Mouse (Mus musculus): ENCODE measurements around the gene Xpnpep1. TPM values are rescaled to one million over a fixed set of nuclear protein-coding genes. Genes with fewer than 3 reads are reported as not detected.

The Xpnpep1 gene
- polyA plus RNA-seq, 1 experiment from 2014 or later = 157 TPM

- peaks cover 2% of the 10 kb centered on the region for H3K4me1 ChIP-seq (ENCODE audit: control insufficient read depth, insufficient read depth, low read length)
- H3K36me3 ChIP-seq (ENCODE audit: control insufficient read depth, insufficient read depth, low read length) = no peaks in the 10 kb centered on the region; the same call in 1 of the 2 replicates
- H3K27ac ChIP-seq (ENCODE audit: low read length) = no peak overlapping the region
- H3K9ac ChIP-seq (replicated peaks; ENCODE audit: low read depth, low read length) = no peak overlapping the region
- no peaks in the 10 kb centered on the region for H3K9me3 ChIP-seq (ENCODE audit: control insufficient read depth, low read depth, low read length)
- H3K4me2 ChIP-seq (replicated peaks; ENCODE audit: low read depth, low read length) = no peak overlapping the region
- no peaks in the 10 kb centered on the region for H3K27me3 ChIP-seq (ENCODE audit: control insufficient read depth, insufficient read depth, low read length)
- ATAC-seq (ENCODE audit: insufficient number of reproducible peaks, insufficient read depth, low FRiP score, low read depth) = no peak
- WGBS = 63% methylated on average over 8 of the region's 8 CpGs
- no peak overlapping the region for H3K4me3 ChIP-seq (ENCODE audit: low read depth, low read length)
Observed at GRCm38 (mm10) chr19:53031957-53032371, 8.1 kb downstream of the Xpnpep1 start.

DNA sequence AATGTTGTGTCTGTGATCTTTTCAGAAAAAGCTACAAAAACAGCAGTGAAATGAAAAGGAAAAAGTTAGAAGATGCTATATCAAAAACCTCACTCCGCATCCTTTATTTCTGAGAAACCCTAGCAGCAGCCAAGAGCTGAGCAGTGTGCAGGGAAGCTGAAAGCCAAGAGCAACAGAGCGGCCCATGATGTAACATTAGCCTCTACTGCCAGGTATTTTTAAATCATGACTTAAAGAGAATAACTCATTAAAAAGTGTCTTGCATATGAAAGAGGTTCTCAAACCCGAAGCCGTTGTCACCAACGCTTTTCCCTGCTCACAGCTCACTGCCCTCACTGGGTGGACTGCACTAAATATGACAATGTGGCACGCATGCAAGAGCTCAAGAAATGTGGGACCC, 9.7 kb downstream of the Xpnpep1 start:
- H3K9me3 ChIP-seq (ENCODE audit: control insufficient read depth, low read depth, low read length) = no peaks in the 10 kb centered on the region
- H3K4me1 ChIP-seq (ENCODE audit: control insufficient read depth, insufficient read depth, low read length) = no peaks in the 10 kb centered on the region
- H3K36me3 ChIP-seq (ENCODE audit: control insufficient read depth, insufficient read depth, low read length) = peaks cover under 1% of the 10 kb centered on the region; the same call in 1 of the 2 replicates
- H3K27ac ChIP-seq (ENCODE audit: low read length) = no peak overlapping the region
- H3K4me3 ChIP-seq (ENCODE audit: low read depth, low read length) = no peak overlapping the region
- H3K4me2 ChIP-seq (replicated peaks; ENCODE audit: low read depth, low read length) = no peak overlapping the region
- H3K9ac ChIP-seq (replicated peaks; ENCODE audit: low read depth, low read length) = no peak overlapping the region
- H3K27me3 ChIP-seq (ENCODE audit: control insufficient read depth, insufficient read depth, low read length) = no peaks in the 10 kb centered on the region
- WGBS = 96% methylated on average over 6 of the region's 6 CpGs
- ATAC-seq (ENCODE audit: insufficient number of reproducible peaks, insufficient read depth, low FRiP score, low read depth) = no peak

GRCm38 (mm10) chr19:53029686-53030085, 10.3 kb downstream of the Xpnpep1 start:
- Histone ChIP-seq H3K27me3 (ENCODE audit: control insufficient read depth, insufficient read depth, low read length) (no peaks in the 10 kb centered on the region), H3K4me2 (replicated peaks; ENCODE audit: low read depth, low read length) (no peak overlapping the region), H3K27ac (ENCODE audit: low read length) (no peak overlapping the region), H3K9ac (replicated peaks; ENCODE audit: low read depth, low read length) (no peak overlapping the region), H3K4me1 (ENCODE audit: control insufficient read depth, insufficient read depth, low read length) (no peaks in the 10 kb centered on the region), H3K4me3 (ENCODE audit: low read depth, low read length) (no peak overlapping the region), H3K36me3 (ENCODE audit: control insufficient read depth, insufficient read depth, low read length) (peaks cover 6% of the 10 kb centered on the region), H3K9me3 (ENCODE audit: control insufficient read depth, low read depth, low read length) (no peaks in the 10 kb centered on the region)
- 94% methylated on average over 5 of the region's 5 CpGs for WGBS
- no peak for ATAC-seq (ENCODE audit: insufficient number of reproducible peaks, insufficient read depth, low FRiP score, low read depth)

DNA sequence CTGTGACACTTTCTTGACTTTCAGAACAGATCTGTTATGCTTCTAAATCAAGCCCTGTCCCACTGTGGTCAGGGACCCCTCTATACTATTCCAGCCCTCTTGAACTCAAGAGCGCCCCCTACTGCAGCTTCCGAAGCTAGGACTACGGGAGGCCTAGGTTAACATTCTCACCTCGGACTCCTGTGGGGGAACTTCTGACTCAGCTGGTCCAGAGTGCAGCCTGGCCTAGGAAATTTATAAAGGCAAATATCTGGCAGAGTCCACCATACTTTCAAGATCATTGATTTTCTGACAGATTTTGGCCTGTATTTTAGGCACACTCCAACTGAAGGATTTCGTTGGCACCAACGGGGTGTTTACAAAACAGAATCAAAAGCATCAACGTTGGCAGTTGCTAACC, 11.0 kb downstream of the Xpnpep1 start:
- Histone ChIP-seq H3K27me3 (ENCODE audit: control insufficient read depth, insufficient read depth, low read length) (no peaks in the 10 kb centered on the region), H3K27ac (ENCODE audit: low read length) (no peak overlapping the region), H3K4me1 (ENCODE audit: control insufficient read depth, insufficient read depth, low read length) (no peaks in the 10 kb centered on the region), H3K4me3 (ENCODE audit: low read depth, low read length) (no peak overlapping the region), H3K4me2 (replicated peaks; ENCODE audit: low read depth, low read length) (no peak overlapping the region), H3K9me3 (ENCODE audit: control insufficient read depth, low read depth, low read length) (no peaks in the 10 kb centered on the region), H3K36me3 (ENCODE audit: control insufficient read depth, insufficient read depth, low read length) (peaks cover 11% of the 10 kb centered on the region), H3K9ac (replicated peaks; ENCODE audit: low read depth, low read length) (no peak overlapping the region)
- WGBS = 86% methylated on average over 7 of the region's 7 CpGs
- ATAC-seq (ENCODE audit: insufficient number of reproducible peaks, insufficient read depth, low FRiP score, low read depth) = no peak

DNA sequence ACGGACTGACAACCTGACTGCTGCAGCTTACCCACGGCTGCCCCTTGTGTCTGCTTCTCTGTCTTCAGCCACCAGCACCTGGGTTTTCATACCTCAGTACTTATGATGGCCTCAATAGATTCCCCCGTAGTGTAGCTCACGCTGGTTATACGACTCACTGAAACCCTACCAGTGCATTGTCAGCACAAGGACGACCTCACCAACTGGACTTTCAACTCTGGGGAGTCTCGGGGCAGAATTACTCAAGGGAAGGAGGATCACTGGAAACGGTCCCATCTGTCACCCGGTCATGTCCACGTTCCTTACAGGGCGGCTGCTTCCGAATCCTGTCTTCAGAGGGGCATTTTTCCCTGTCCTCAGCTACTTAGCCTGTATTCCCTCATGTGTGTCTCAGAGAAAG, 11.8 kb downstream of the Xpnpep1 start:
- H3K4me1 ChIP-seq (ENCODE audit: control insufficient read depth, insufficient read depth, low read length) = no peaks in the 10 kb centered on the region
- no peak overlapping the region for H3K27ac ChIP-seq (ENCODE audit: low read length)
- no peak for ATAC-seq (ENCODE audit: insufficient number of reproducible peaks, insufficient read depth, low FRiP score, low read depth)
- WGBS = 89% methylated on average over 12 of the region's 12 CpGs
- no peaks in the 10 kb centered on the region for H3K9me3 ChIP-seq (ENCODE audit: control insufficient read depth, low read depth, low read length)
- no peak overlapping the region for H3K9ac ChIP-seq (replicated peaks; ENCODE audit: low read depth, low read length)
- no peak overlapping the region for H3K4me2 ChIP-seq (replicated peaks; ENCODE audit: low read depth, low read length)
- H3K27me3 ChIP-seq (ENCODE audit: control insufficient read depth, insufficient read depth, low read length) = no peaks in the 10 kb centered on the region
- H3K36me3 ChIP-seq (ENCODE audit: control insufficient read depth, insufficient read depth, low read length) = peaks cover 15% of the 10 kb centered on the region
- H3K4me3 ChIP-seq (ENCODE audit: low read depth, low read length) = no peak overlapping the region

DNA sequence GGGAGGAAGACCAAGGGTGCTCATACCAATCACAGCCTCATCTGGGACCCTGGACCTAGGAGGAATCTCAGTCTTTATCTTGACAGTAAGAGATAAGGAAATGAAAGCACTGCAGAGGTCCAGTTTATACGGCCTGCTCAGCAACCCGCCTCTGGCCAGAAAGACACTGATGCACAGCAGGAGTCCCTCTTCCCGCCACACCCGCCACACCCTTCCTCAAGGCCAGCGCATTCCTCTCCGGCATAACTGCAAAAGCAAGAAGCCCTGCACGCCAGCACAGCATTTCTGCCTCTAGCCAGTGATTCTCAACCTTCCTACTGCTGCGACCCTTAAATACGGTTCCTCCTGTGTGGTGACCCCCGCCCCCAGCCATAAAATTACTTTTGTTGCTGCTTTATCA, 16.8 kb downstream of the Xpnpep1 start:
- Histone ChIP-seq H3K36me3 (ENCODE audit: control insufficient read depth, insufficient read depth, low read length) (peaks cover 17% of the 10 kb centered on the region), H3K27ac (ENCODE audit: low read length) (no peak overlapping the region), H3K27me3 (ENCODE audit: control insufficient read depth, insufficient read depth, low read length) (no peaks in the 10 kb centered on the region), H3K9me3 (ENCODE audit: control insufficient read depth, low read depth, low read length) (no peaks in the 10 kb centered on the region), H3K4me1 (ENCODE audit: control insufficient read depth, insufficient read depth, low read length) (0 out of 2 replicates have a peak, but pooled peaks cover 6% of the 10 kb centered on the region), H3K4me2 (replicated peaks; ENCODE audit: low read depth, low read length) (no peak overlapping the region), H3K4me3 (ENCODE audit: low read depth, low read length) (no peak overlapping the region), H3K9ac (replicated peaks; ENCODE audit: low read depth, low read length) (no peak overlapping the region)
- WGBS = 88% methylated on average over 10 of the region's 10 CpGs
- no peak for ATAC-seq (ENCODE audit: insufficient number of reproducible peaks, insufficient read depth, low FRiP score, low read depth)

DNA sequence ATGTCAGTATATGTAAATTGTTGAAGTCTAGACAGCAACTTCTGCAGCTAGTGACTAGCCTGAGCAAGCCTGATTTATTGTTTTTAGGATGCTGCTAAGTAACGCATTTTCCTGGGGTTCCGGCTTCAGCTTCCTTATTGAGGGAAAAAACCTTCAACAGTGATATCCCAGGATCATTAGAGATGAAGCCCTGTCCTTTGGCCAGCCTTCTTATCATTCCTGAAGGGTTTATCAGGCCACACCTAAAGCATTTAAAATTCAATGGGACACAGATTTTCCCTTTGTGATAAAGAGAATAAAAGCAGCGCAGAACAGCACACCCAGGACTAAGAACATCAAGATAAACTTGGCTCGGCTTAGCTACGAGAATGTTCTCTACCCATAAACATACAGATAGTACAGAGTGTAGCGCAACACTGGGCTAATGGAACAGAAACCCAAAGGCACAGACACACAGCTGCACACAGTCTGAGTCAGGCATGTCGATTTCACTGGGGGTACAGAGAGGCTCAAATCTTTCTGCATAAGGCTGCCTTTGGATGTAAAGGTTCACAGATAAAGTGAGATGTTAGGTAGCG, 17.9 kb downstream of the Xpnpep1 start:
- Histone ChIP-seq H3K4me1 (ENCODE audit: control insufficient read depth, insufficient read depth, low read length) (0 out of 2 replicates have a peak, but pooled peaks cover 6% of the 10 kb centered on the region), H3K4me3 (ENCODE audit: low read depth, low read length) (no peak overlapping the region), H3K27me3 (ENCODE audit: control insufficient read depth, insufficient read depth, low read length) (no peaks in the 10 kb centered on the region), H3K4me2 (replicated peaks; ENCODE audit: low read depth, low read length) (no peak overlapping the region), H3K27ac (ENCODE audit: low read length) (peak overlapping the region; percentile 21; the same call in 1 of the 2 replicates), H3K9me3 (ENCODE audit: control insufficient read depth, low read depth, low read length) (no peaks in the 10 kb centered on the region), H3K36me3 (ENCODE audit: control insufficient read depth, insufficient read depth, low read length) (peaks cover 17% of the 10 kb centered on the region), H3K9ac (replicated peaks; ENCODE audit: low read depth, low read length) (no peak overlapping the region)
- no peak for ATAC-seq (ENCODE audit: insufficient number of reproducible peaks, insufficient read depth, low FRiP score, low read depth)
- 52% methylated on average over 8 of the region's 8 CpGs for WGBS

DNA sequence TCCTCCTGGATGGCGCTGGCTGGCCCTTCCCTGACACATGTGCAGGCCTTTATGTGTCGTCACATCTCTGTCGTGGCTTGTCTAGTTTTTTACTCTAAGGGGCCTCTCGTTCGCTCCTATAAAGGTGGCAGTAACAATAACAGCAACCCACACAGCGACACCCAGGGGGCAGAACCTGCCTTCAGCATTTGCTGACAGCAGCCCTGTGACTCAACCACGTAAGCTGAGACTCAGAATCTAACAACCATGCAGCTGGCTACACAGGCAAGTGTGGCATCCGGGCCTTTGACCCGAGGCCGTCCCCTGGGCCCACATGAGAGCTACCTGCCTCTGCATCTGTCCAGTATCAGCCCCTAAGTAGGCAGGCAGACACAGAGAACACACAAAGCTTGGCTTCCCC, 18.5 kb downstream of the Xpnpep1 start:
- no peaks in the 10 kb centered on the region for H3K9me3 ChIP-seq (ENCODE audit: control insufficient read depth, low read depth, low read length)
- H3K4me1 ChIP-seq (ENCODE audit: control insufficient read depth, insufficient read depth, low read length) = 0 out of 2 replicates have a peak, but pooled peaks cover 6% of the 10 kb centered on the region
- H3K27ac ChIP-seq (ENCODE audit: low read length) = no peak overlapping the region
- 74% methylated on average over 10 of the region's 10 CpGs for WGBS
- no peak overlapping the region for H3K4me3 ChIP-seq (ENCODE audit: low read depth, low read length)
- no peaks in the 10 kb centered on the region for H3K27me3 ChIP-seq (ENCODE audit: control insufficient read depth, insufficient read depth, low read length)
- no peak overlapping the region for H3K9ac ChIP-seq (replicated peaks; ENCODE audit: low read depth, low read length)
- H3K4me2 ChIP-seq (replicated peaks; ENCODE audit: low read depth, low read length) = no peak overlapping the region
- H3K36me3 ChIP-seq (ENCODE audit: control insufficient read depth, insufficient read depth, low read length) = peaks cover 17% of the 10 kb centered on the region
- no peak for ATAC-seq (ENCODE audit: insufficient number of reproducible peaks, insufficient read depth, low FRiP score, low read depth)
